Mouse (Mus musculus) embryonic fibroblast, embryonic 13.5 days (primary cell): ENCODE measurements around the gene Msi2. TPM values are rescaled to one million over a fixed set of nuclear protein-coding genes. Genes with fewer than 3 reads are reported as not detected.
A peak's percentile ranks its signal among the peaks of the same experiment; 100 is the strongest.

Source experiments
- H3K27ac ChIP-seq: 2 replicates; pipeline ENCODE4 v1.5.1; 2012; ENCODE audit warnings: low read length, control low read depth, inconsistent platforms; ENCODE audit not compliant: insufficient read depth
- H3K4me1 ChIP-seq: 2 replicates; pipeline ENCODE4 v1.6.1; 2011; ENCODE audit warnings: low read length; ENCODE audit not compliant: control insufficient read depth, insufficient read depth
- H3K4me3 ChIP-seq: 2 replicates; pipeline ENCODE4 v1.5.1; 2011; ENCODE audit warnings: mild to moderate bottlenecking, control low read depth, low read length; ENCODE audit not compliant: insufficient read depth
- CTCF ChIP-seq: IDR thresholded peaks from 2 replicates; pipeline ENCODE4 v1.5.1; 2011; ENCODE audit warnings: mild to moderate bottlenecking, control low read depth, low read length, moderate library complexity, borderline replicate concordance; ENCODE audit not compliant: insufficient read depth
- POLR2A ChIP-seq: IDR thresholded peaks from 2 replicates; pipeline ENCODE4 v1.6.1; 2011; ENCODE audit warnings: low read depth, mild to moderate bottlenecking, control low read depth, low read length, moderate library complexity
- polyA plus RNA-seq: library from polyadenylated mRNA; stranded (reverse); fragments of >200 nt; gene quantifications from 2 replicates; pipeline ENCODE4 v1.2.4, GENCODE M21; 2011; ENCODE audit warnings: low read depth; ENCODE audit not compliant: missing spikeins, insufficient read length

Msi2 gene
- polyA plus RNA-seq, 1 experiment, result 44.9 TPM

DNA sequence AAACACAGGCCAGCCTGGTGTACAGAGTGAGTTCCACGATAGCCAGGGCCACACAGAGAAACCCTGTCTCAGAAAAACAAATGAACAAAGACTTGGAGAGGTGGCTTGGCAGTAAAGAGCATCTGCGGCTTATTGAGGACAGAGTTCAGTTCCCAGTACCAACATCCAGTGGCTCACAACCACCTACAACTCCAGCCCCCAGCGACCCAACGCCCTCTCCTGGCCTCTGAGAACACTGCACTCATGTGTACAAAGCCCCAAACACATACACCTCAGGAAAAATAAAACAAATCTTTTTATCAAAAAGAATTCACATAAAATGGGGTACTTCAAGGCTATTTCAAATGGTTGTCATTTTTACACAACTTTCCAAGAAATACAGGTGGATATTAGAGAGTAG is 78.5 kb downstream of the Msi2 start:
- H3K27ac ChIP-seq, result no peak overlapping the region
- no peak for TF ChIP-seq POLR2A
- TF ChIP-seq CTCF, result no peak; the same call in 1 of the 2 replicates
- H3K4me1 ChIP-seq, result peaks cover 5% of the 10 kb centered on the region; the same call in 1 of the 2 replicates
- no peak overlapping the region for H3K4me3 ChIP-seq

DNA sequence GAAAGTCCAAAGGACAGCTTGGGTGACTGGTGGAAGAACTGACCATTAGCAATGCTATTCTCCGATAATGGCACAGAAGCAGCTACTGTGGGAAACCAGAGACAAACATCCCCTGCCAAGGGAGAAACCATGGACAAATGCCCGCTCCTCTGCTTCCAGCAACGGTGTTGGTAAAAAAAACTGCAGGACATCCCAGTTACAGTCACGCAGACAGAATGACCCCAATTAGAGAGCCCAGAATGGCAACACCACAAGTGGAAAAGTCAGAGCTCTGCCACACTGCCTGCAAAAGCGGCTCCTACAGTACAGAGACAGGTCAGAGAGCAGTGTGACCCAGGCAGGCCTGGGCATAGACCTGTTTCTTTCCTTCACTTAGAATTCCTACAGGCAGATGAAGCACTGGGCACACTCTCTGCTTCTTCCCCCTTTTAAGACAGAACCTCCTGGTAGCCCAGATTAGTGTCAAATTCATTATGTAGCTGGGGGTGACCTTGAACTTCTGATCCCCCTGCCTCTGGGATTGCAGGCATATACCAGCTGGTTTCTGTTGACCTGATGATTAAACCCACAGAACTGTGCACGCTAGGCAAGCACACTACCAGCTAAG is 79.3 kb downstream of the Msi2 start:
- Histone ChIP-seq H3K27ac (no peak overlapping the region), H3K4me1 (peaks cover 7% of the 10 kb centered on the region; the same call in 1 of the 2 replicates), H3K4me3 (no peak overlapping the region)
- no peak for TF ChIP-seq CTCF
- no peak for TF ChIP-seq POLR2A

DNA sequence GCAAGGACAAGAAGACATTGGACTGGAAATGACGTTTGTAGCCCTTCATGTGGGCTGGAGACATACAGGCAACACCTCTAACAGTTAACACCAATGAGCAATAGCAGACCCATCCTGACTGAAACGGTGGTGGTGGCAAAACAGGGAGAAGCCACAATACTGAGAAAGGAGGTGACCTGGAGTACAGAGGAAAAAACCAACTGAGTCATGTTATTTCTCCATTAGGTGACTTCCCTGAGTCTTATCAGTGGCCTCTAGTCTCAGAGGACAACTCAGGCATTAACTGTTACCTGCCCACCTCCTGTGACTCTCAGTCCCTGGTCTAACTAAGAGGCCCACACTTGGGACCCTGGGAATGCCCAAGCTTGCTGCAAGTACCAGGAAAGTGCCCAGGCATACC is 80.1 kb downstream of the Msi2 start:
- H3K27ac ChIP-seq, result no peak overlapping the region
- no peak for TF ChIP-seq POLR2A
- TF ChIP-seq CTCF, result no peak
- no peak overlapping the region for H3K4me3 ChIP-seq
- peaks cover 7% of the 10 kb centered on the region; the same call in 1 of the 2 replicates for H3K4me1 ChIP-seq

DNA sequence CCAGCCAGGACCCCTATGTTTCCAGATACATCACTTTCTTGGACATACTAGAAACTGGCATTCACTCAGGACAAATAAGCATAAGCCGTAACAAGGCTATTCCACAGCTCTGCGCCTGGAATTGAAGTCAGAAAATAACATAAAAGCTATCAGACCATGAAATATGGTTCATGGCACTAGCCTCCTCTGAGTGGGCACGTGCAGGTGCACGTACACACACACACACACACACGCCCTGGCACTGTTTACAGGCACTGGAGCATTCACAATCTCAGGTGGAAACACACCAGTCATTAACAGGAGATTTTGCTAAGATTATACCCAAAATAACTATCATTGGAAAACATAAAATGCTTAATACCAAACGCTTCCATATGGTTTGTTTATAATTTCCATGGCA is 81.4 kb downstream of the Msi2 start:
- no peak for TF ChIP-seq CTCF
- no peak for TF ChIP-seq POLR2A
- Histone ChIP-seq H3K27ac (no peak overlapping the region), H3K4me1 (peaks cover 7% of the 10 kb centered on the region; the same call in 1 of the 2 replicates), H3K4me3 (no peak overlapping the region)

DNA sequence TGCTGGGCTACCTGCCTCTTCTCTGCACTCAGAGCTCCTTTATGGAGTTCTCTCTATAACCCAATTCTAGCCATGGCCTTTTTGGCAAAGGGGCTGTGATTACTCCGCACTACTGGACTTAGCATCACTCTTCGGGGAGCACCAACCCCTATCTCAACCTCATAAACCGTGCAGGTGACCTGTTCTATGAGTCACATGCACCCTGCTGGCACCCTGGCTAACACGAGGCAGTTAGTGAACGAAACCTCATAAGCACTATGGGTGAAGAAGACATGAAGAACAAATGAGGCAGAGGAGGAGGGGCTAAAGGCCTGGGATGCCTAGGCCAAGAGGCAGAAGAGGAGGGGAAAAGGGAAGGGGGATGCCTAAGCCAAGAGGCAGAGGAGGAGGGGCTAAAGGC is 82.0 kb downstream of the Msi2 start:
- Histone ChIP-seq H3K27ac (no peak overlapping the region), H3K4me1 (peaks cover 7% of the 10 kb centered on the region; the same call in 1 of the 2 replicates), H3K4me3 (no peak overlapping the region)
- TF ChIP-seq POLR2A (no peak), CTCF (no peak)

DNA sequence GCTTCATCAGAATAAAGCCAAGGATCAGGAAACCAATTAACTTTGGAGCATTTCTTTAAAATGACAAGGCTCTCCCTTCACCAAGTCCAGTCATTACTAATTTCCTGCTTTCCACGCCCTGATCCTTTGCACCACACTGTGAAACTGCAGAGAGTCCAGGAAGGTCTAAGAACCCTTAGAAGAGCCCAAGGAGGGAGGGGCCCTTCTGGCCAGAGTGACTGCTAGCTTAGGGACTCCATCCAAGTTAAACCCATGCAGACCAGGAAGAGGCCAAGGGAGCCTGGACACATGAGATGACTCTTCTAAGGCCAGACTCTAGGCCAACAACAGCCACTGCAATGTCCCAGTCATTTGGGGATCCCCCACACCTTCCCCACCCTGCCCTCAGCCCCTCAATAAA is 83.7 kb downstream of the Msi2 start:
- Histone ChIP-seq H3K27ac (peak overlapping the region; percentile 88), H3K4me3 (no peak overlapping the region), H3K4me1 (peaks cover 7% of the 10 kb centered on the region; the same call in 1 of the 2 replicates)
- TF ChIP-seq CTCF (no peak), POLR2A (no peak)

DNA sequence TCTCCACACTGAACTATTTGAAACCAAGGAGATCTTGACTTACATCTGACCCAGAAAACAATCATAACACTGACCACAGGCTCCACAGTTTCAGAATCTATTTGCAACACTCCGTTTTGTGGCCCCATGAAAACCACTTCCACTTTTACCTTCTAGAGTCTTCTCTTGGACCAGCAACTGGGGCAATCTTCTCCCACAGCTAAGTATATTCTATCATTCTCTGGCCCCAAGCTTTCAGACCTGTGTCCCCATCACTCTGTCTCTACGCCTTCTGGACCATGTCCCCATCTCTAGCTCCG is 86.4 kb downstream of the Msi2 start:
- no peak overlapping the region for H3K27ac ChIP-seq
- H3K4me3 ChIP-seq, result no peak overlapping the region
- TF ChIP-seq POLR2A (no peak), CTCF (no peak)
- peaks cover 7% of the 10 kb centered on the region; the same call in 1 of the 2 replicates for H3K4me1 ChIP-seq

DNA sequence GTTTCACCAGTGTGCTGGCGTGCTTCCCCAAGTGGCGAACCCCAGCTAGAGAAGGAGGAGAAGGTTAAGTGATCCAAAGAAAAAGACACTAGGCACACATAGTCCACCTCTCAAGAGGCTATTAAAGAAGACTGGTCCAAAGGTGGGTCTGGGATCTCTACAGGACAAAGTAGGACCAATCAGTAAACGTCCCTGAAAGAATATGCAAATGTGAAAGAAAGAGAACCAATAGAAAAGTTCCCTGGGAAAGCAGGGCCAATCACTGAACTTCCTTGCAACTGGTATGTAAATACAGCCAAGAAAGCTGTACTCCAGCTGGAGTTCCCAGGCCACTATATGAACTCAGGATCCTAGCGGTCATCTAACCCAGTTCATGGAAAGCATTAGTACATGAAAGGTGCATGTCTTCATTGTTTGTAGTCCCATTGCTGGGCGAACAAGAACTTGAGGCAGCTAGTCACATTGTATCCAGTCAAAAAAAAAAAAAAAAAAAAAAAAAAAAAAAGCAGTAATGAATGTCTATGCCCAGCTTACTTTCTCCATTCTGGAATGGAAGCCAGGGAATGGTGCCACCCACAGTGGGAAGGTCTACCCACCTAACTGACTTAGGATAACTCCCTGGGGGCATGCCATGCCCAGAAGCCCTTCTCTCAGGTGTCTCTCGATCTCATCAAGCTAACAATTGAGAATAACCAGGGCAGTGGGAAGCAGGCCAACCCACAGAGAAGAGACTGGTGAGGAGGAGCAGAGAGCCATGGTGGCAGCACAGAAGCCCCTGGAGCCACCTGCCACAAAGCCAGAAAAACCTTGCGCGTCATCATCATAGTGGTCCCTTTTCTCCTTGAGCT is 87.0 kb downstream of the Msi2 start:
- Histone ChIP-seq H3K4me3 (no peak overlapping the region), H3K4me1 (peaks cover 7% of the 10 kb centered on the region; the same call in 1 of the 2 replicates), H3K27ac (no peak overlapping the region)
- TF ChIP-seq CTCF (no peak), POLR2A (no peak)

DNA sequence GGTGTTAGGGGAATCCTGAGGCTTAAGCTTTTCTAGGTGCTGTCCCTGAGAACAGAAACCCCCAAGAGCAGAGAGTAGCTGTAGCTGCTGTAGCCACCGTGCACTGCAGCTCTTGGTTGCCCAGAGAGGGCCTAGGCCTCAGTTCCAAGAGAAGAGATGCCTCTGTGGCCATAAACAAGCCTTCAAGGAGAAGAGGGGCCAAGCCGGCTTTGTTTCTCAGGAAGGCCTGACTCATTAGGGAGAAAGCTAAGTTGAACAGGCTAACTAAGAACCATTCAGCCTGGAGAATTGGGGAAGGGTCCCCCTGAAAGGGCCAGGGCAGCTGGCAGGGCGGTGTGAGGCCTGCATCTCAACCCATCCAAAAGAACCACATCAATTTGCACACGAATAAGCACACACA is 88.7 kb downstream of the Msi2 start:
- Histone ChIP-seq H3K27ac (no peak overlapping the region), H3K4me3 (no peak overlapping the region), H3K4me1 (no peaks in the 10 kb centered on the region)
- TF ChIP-seq CTCF, result no peak
- TF ChIP-seq POLR2A, result no peak

DNA sequence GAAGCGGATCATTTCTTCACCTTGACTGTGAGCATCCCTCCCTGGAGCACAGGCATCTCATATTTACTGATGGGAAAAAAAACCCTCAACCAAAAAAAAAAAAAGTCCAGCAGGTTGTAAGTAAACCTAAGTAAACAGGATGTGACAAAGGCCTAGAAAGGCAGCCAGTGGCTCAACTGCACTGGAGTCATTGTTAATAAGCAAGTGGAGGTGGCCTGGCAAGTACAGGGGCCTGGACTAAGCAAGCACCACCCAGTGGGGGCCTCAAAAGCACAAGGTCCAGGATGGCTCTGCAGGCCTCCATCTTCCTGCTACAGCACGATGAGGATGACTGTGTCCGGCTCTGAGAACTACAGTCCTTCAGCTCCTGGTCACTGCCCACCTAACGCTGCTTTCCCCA is 89.1 kb downstream of the Msi2 start:
- Histone ChIP-seq H3K4me1 (no peaks in the 10 kb centered on the region), H3K27ac (no peak overlapping the region), H3K4me3 (no peak overlapping the region)
- TF ChIP-seq POLR2A (no peak), CTCF (no peak)
